Mouse (Mus musculus): ENCODE results near the gene Cdk17.

- TF ChIP-seq CTCF (IDR thresholded peaks at IDR 0.05; ENCODE audit: control insufficient read depth, insufficient read depth, insufficient replicate concordance, low read depth, low read length) (no peak), POLR2A (IDR thresholded peaks at IDR 0.05; ENCODE audit: control insufficient read depth, low read depth, low read length) (no peak)
Observed at GRCm38 (mm10) chr10:93179669-93180460, 19.2 kb downstream of the Cdk17 start.
